11 mouse cellular contexts compared by ENCODE assay signal in genomic region chr7:132669999-132670862, GRCm38 (mm10). TPM values are rescaled to one million over a fixed set of nuclear protein-coding genes. Genes with fewer than 3 reads are reported as not detected.
DNase-seq lines count a peak whose midpoint lies in the region; ATAC-seq and TF ChIP-seq lines count a peak whose summit lies in the region.
"Had no signal": no experiment of that assay in that cellular context is flagged by ENCODE, and none has a peak within 500 bp of the region (broad histone marks: within the 10 kb centered on the region; RNA-seq: fewer than 3 reads in every experiment).

No protein-coding gene starts in this region.

- no peak overlapping the region for H3K4me3 ChIP-seq in heart, adult 2 months
- H3K4me3 ChIP-seq in heart, embryonic 10.5 days, result no peak overlapping the region
- no peak overlapping the region for H3K4me3 ChIP-seq in kidney, embryonic 15.5 days (replicated peaks)
- no peak overlapping the region for H3K4me3 ChIP-seq in forebrain, embryonic 16.5 days (replicated peaks; ENCODE audit: low read length)
- H3K4me3 ChIP-seq: myocyte had no signal

- H3K9ac ChIP-seq in heart, adult 2 months (ENCODE audit: low read depth, low read length), result peak overlapping the region; percentile 14
- H3K9ac ChIP-seq in kidney, embryonic 15.5 days, result no peak overlapping the region
- H3K9ac ChIP-seq in forebrain, embryonic 16.5 days (replicated peaks; ENCODE audit: low read depth, low read length), result no peak overlapping the region

- H3K27me3 ChIP-seq in heart, adult 2 months (ENCODE audit: control insufficient read depth, insufficient read depth, low read length), result no peaks in the 10 kb centered on the region
- H3K27me3 ChIP-seq in heart, embryonic 10.5 days (ENCODE audit: insufficient read depth, poor library complexity, severe bottlenecking), result no peaks in the 10 kb centered on the region
- no peaks in the 10 kb centered on the region for H3K27me3 ChIP-seq in kidney, embryonic 15.5 days
- no peaks in the 10 kb centered on the region for H3K27me3 ChIP-seq in forebrain, embryonic 16.5 days (replicated peaks; ENCODE audit: control insufficient read depth, insufficient read depth, low read length)

- no peak overlapping the region for H3K4me2 ChIP-seq in kidney, embryonic 15.5 days
- no peak overlapping the region for H3K4me2 ChIP-seq in forebrain, embryonic 16.5 days (ENCODE audit: low read length)

- no peaks in the 10 kb centered on the region for H3K9me3 ChIP-seq in heart, embryonic 10.5 days
- no peaks in the 10 kb centered on the region for H3K9me3 ChIP-seq in kidney, embryonic 15.5 days (replicated peaks)
- H3K9me3 ChIP-seq in forebrain, embryonic 16.5 days (ENCODE audit: control insufficient read depth, low read length), result no peaks in the 10 kb centered on the region

- peaks cover 5% of the 10 kb centered on the region; the same call in 1 of the 2 replicates for H3K36me3 ChIP-seq in heart, adult 2 months (ENCODE audit: control insufficient read depth, insufficient read depth, low read length)
- no peaks in the 10 kb centered on the region for H3K36me3 ChIP-seq in heart, embryonic 10.5 days
- no peaks in the 10 kb centered on the region for H3K36me3 ChIP-seq in kidney, embryonic 15.5 days
- H3K36me3 ChIP-seq in forebrain, embryonic 16.5 days (ENCODE audit: control insufficient read depth, insufficient read depth), result no peaks in the 10 kb centered on the region

- peak; percentile 36 for TF ChIP-seq CTCF in heart, adult 2 months (IDR thresholded peaks at IDR 0.05)

- intact Hi-C loops in heart, adult 2 months (cut with DNase I), result loop anchor here (1.0 to 2.0 kb wide), 2 partner anchors 12 to 45 kb away; no protein-coding TSS in a partner anchor

- H3K4me1 ChIP-seq in heart, adult 2 months (ENCODE audit: control insufficient read depth, insufficient read depth, low read length), result peaks cover 40% of the 10 kb centered on the region
- peaks cover 40% of the 10 kb centered on the region for H3K4me1 ChIP-seq in heart, embryonic 10.5 days
- peaks cover 10% of the 10 kb centered on the region for H3K4me1 ChIP-seq in kidney, embryonic 15.5 days
- H3K4me1 ChIP-seq in forebrain, embryonic 16.5 days (replicated peaks; ENCODE audit: control insufficient read depth, insufficient read depth, low read length), result peaks cover 6% of the 10 kb centered on the region

- peak in 1 of 2 experiments; percentile 58 for DNase-seq in heart, adult 2 months
- DNase-seq in heart, embryonic 10.5 days (ENCODE audit: low spot score), result no peak
- DNase-seq in heart, adult 8-10 months (ENCODE audit: low spot score), result peak; percentile 81
- peak; percentile 47 for DNase-seq in lung, postnatal 14 days
- no peak for DNase-seq in spleen, adult 12 weeks (ENCODE audit: low spot score)
- DNase-seq: thymus, postnatal 25 days had no signal

- TF ChIP-seq POLR2A in heart, adult 2 months (IDR thresholded peaks at IDR 0.05; ENCODE audit: insufficient read depth, low read depth, low read length), result peak; percentile 83

- no peak for ATAC-seq in kidney, embryonic 15.5 days (replicated peaks; ENCODE audit: low FRiP score)
- ATAC-seq in forebrain, embryonic 16.5 days, result no peak
- ATAC-seq in cerebellum, adult (ENCODE audit: insufficient number of reproducible peaks, low FRiP score, low TSS enrichment), result no peak
- ATAC-seq: intestine, embryonic 16.5 days had no signal

- peak overlapping the region; percentile 93 for H3K27ac ChIP-seq in heart, adult 2 months
- no peak overlapping the region for H3K27ac ChIP-seq in heart, embryonic 10.5 days
- peak overlapping the region; percentile 47; the same call in 1 of the 2 replicates for H3K27ac ChIP-seq in kidney, embryonic 15.5 days
- no peak overlapping the region for H3K27ac ChIP-seq in forebrain, embryonic 16.5 days (ENCODE audit: low read length)

- H3K79me2 ChIP-seq in heart, adult 2 months (replicated peaks; ENCODE audit: control insufficient read depth, insufficient read depth, low read length), result no peaks in the 10 kb centered on the region

- WGBS in heart, adult 2 months, result 36% methylated on average over 20 of the region's 20 CpGs
- 85% methylated on average over 20 of the region's 20 CpGs for WGBS in heart, embryonic 10.5 days
- WGBS in kidney, embryonic 15.5 days, result 81% methylated on average over 20 of the region's 20 CpGs
- WGBS in forebrain, embryonic 16.5 days, result 87% methylated on average over 20 of the region's 20 CpGs

- peak; percentile 54; the same call in 1 of the 2 replicates for TF ChIP-seq EP300 in heart, adult 2 months (IDR thresholded peaks at IDR 0.05; ENCODE audit: insufficient read depth, low read depth, low read length)

RNA-seq across cellular contexts. Expression of gene Lhpp, which starts 59.8 kb away (rescaled TPM):
- total RNA-seq in heart, adult 2 months (2021), result 10 to 100 TPM; 13.8 to 13.9 TPM
- polyA plus RNA-seq in heart, adult 2 months (2012; rRNA removed), result 22.0 and 26.6 TPM in 2 replicates
- 17.4 and 19.3 TPM in 2 replicates for polyA plus RNA-seq in heart, embryonic 10.5 days (2016; fragmentation: Nextera tagmentation; extraction: Ambion mirVana)
- total RNA-seq in heart, adult 8-10 months (2022), result 10 to 100 TPM; 14.4 to 18.0 (median 16.6) TPM
- 22.3 and 22.5 TPM in 2 replicates for polyA plus RNA-seq in kidney, embryonic 15.5 days (2015; fragmentation: Nextera tagmentation; extraction: Ambion mirVana)
- polyA plus RNA-seq in forebrain, embryonic 16.5 days (2015; fragmentation: Nextera tagmentation; extraction: Ambion mirVana), result 26.4 and 31.2 TPM in 2 replicates

Comparison
In these comparisons a context has a peak if more than half of its experiments do, and no peak if none do; other contexts are left out.
1. DNase-seq: peak in heart, adult 8-10 months (single experiment) and lung, postnatal 14 days (single experiment); none in heart, embryonic 10.5 days (single experiment) and spleen, adult 12 weeks (single experiment).
2. H3K27ac ChIP-seq: peak in heart, adult 2 months (single experiment) and kidney, embryonic 15.5 days (single experiment); none in heart, embryonic 10.5 days (single experiment) and forebrain, embryonic 16.5 days (single experiment).